Mouse (Mus musculus): Measurements from ENCODE around the gene Col4a3. TPM values are rescaled to one million over a fixed set of nuclear protein-coding genes. Genes with fewer than 3 reads are reported as not detected.

Gene Col4a3
- total and polyA plus RNA-seq, 3 experiments, result 1.3 to 3.3 (median 1.8) TPM

DNA sequence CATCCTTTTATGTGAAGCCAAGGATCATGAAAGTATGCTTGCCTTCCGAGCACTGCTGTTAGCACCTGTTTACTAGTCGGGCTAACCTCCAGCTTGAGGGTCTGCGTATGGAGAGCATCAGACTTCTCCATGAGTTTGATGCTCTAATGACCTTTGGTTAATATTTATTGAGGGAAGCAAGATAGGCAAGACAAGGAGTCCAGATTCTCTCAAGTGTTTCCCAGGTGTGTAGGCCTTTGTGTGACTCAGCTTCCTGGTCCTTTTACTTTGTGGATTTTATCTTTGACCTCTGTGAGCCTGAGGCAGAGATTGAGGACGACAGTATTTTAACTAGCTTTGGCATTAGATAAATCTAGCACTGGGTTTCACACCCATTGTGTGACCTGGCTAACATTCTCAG is 179.9 kb downstream of the Col4a3 start:
- no peaks in the 10 kb centered on the region for H3K36me3 ChIP-seq (ENCODE audit: control insufficient read depth, insufficient read depth, low read length)
- no peak for TF ChIP-seq CTCF (IDR thresholded peaks at IDR 0.05)
- no peak for TF ChIP-seq EP300 (IDR thresholded peaks at IDR 0.05; ENCODE audit: insufficient read depth, low read depth, low read length)
- TF ChIP-seq POLR2A (IDR thresholded peaks at IDR 0.05; ENCODE audit: insufficient read depth, low read depth, low read length), result no peak
- no peak for DNase-seq
- H3K9ac ChIP-seq (ENCODE audit: low read depth, low read length), result no peak overlapping the region
- no peak overlapping the region for H3K27ac ChIP-seq
- WGBS, result 55% methylated on average over 4 of the region's 4 CpGs
- no peaks in the 10 kb centered on the region for H3K79me2 ChIP-seq (replicated peaks; ENCODE audit: control insufficient read depth, insufficient read depth, low read length)
- H3K4me3 ChIP-seq, result no peak overlapping the region
- H3K4me1 ChIP-seq (ENCODE audit: control insufficient read depth, insufficient read depth, low read length), result no peaks in the 10 kb centered on the region
- intact Hi-C loops (cut with DNase I), result no loop called here
- no peaks in the 10 kb centered on the region for H3K27me3 ChIP-seq (ENCODE audit: control insufficient read depth, insufficient read depth, low read length)

DNA sequence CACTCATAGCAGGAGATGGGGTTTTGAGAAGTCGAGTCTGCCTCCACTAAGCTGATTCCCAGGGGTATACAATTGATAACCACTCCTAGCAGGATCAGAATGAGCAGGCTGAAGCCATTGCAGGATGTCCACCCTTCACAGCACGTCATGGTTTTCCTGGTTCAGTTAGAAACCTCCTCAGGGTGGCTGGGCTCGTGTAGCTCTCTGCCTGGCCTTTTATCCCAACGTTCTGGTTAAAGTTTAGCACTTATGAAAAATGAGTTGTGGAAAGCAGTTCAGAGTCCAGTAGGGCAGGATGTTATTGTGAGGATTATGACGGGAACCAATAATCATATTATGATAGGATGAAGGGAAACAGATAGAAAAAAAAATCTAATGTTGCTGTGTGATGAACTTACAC is 181.5 kb downstream of the Col4a3 start, which contains the start of gene Tm4sf20:
Gene Tm4sf20 (minus strand): TSS at position 193 of the 400 bp plus-strand sequence.
- no peaks in the 10 kb centered on the region for H3K79me2 ChIP-seq (replicated peaks; ENCODE audit: control insufficient read depth, insufficient read depth, low read length)
- no peak for TF ChIP-seq POLR2A (IDR thresholded peaks at IDR 0.05; ENCODE audit: insufficient read depth, low read depth, low read length)
- TF ChIP-seq CTCF (IDR thresholded peaks at IDR 0.05), result no peak
- TF ChIP-seq EP300 (IDR thresholded peaks at IDR 0.05; ENCODE audit: insufficient read depth, low read depth, low read length), result no peak
- intact Hi-C loops (cut with DNase I), result no loop called here

DNA sequence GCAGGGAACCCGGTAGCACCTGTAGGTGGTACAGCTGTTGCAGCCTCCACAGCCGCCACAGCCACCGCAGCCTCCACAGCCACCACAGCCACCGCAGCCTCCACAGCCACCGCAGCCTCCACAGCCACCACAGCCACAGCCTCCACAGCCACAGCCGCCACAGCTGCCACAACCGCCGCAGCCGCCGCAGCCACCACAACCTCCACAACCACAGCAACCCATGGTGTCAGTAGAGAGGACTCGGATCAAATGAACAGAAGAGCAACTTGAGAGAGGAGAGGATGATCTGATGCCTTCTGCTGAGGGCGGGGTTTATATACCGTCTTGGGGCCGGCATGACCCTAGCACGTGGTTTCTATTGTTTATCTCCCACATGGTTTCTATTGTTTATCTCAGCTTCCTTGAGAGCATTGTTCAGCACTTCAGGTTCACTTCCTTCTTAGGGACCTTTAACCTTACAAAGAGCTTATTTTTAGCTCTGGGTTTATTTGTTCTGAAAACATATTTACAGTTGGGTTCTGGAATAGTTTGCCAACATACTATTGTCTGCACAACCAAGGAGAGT is 184.4 kb downstream of the Col4a3 start, which contains the start of gene Gm47791:
Gene Gm47791 (minus strand): TSS at position 222 of the 565 bp plus-strand sequence.
- Histone ChIP-seq H3K27me3 (ENCODE audit: control insufficient read depth, insufficient read depth, low read length) (no peaks in the 10 kb centered on the region), H3K4me1 (ENCODE audit: control insufficient read depth, insufficient read depth, low read length) (no peaks in the 10 kb centered on the region), H3K36me3 (ENCODE audit: control insufficient read depth, insufficient read depth, low read length) (no peaks in the 10 kb centered on the region), H3K79me2 (replicated peaks; ENCODE audit: control insufficient read depth, insufficient read depth, low read length) (no peaks in the 10 kb centered on the region), H3K9ac (ENCODE audit: low read depth, low read length) (no peak within 1 kb of the TSS), H3K4me3 (no peak within 1 kb of the TSS), H3K27ac (no peak within 1 kb of the TSS)
- no peak for DNase-seq
- intact Hi-C loops (cut with DNase I), result no loop called here
- WGBS, result 73% methylated on average over 14 of the region's 15 CpGs
- no peak for TF ChIP-seq CTCF (IDR thresholded peaks at IDR 0.05)
- TF ChIP-seq POLR2A (IDR thresholded peaks at IDR 0.05; ENCODE audit: insufficient read depth, low read depth, low read length), result no peak

More for the DNA sequence above, 181.5 kb downstream of the Col4a3 start, which contains the start of gene Tm4sf20:
- H3K27ac ChIP-seq, result no peak within 1 kb of the TSS
- DNase-seq, result no peak
- no peak within 1 kb of the TSS for H3K9ac ChIP-seq (ENCODE audit: low read depth, low read length)
- 49% methylated on average over 5 of the region's 5 CpGs for WGBS
- H3K36me3 ChIP-seq (ENCODE audit: control insufficient read depth, insufficient read depth, low read length), result no peaks in the 10 kb centered on the region
- H3K4me3 ChIP-seq, result no peak within 1 kb of the TSS
- H3K27me3 ChIP-seq (ENCODE audit: control insufficient read depth, insufficient read depth, low read length), result no peaks in the 10 kb centered on the region
- no peaks in the 10 kb centered on the region for H3K4me1 ChIP-seq (ENCODE audit: control insufficient read depth, insufficient read depth, low read length)

Other genes starting within 250 kb of the Col4a3 start
- 1 to 10 TPM; 3.7 to 5.0 TPM for gene Col4a4, start 72 bp upstream of the Col4a3 start, total RNA-seq (2021)
- gene Col4a4, start 72 bp upstream of the Col4a3 start, polyA plus RNA-seq (2012; rRNA removed), result 2.2 and 3.1 TPM in 2 replicates
- gene Mff, start 138.0 kb downstream of the Col4a3 start, total RNA-seq (2021), result 100 to 1,000 TPM; 161 to 168 TPM
- 74.6 and 167 TPM in 2 replicates for gene Mff, start 138.0 kb downstream of the Col4a3 start, polyA plus RNA-seq (2012; rRNA removed)
- not detected for gene Tm4sf20, start 181.5 kb downstream of the Col4a3 start, total RNA-seq (2021)
- not detected in 2 replicates for gene Tm4sf20, start 181.5 kb downstream of the Col4a3 start, polyA plus RNA-seq (2012; rRNA removed)
- not detected for gene Gm47791, start 184.3 kb downstream of the Col4a3 start, total RNA-seq (2021)
- gene Gm47791, start 184.3 kb downstream of the Col4a3 start, polyA plus RNA-seq (2012; rRNA removed), result not detected in 2 replicates